Mouse (Mus musculus) heart, postnatal 0 days (tissue): ENCODE measurements around the gene Sh3rf1.

Experiments
- CTCF ChIP-seq: IDR thresholded peaks from 2 replicates; pipeline ENCODE4 v1.5.1; 2016; ENCODE audit warnings: antibody characterized with exemption, control low read depth, low read depth
- EP300 ChIP-seq: IDR thresholded peaks from 2 replicates; pipeline ENCODE4 v1.6.1; 2016; ENCODE audit warnings: antibody characterized with exemption, low read depth

GRCm38 (mm10) chr8:61359851-61360272, 136.2 kb downstream of the Sh3rf1 start:
- TF ChIP-seq CTCF (no peak), EP300 (no peak)
